Mouse (Mus musculus): Measurements from ENCODE around the gene Palld. TPM values are rescaled to one million over a fixed set of nuclear protein-coding genes. Genes with fewer than 3 reads are reported as not detected.

The Palld gene
- polyA plus RNA-seq, 1 experiment from 2014 or later = 123 TPM

- Histone ChIP-seq H3K27ac (no peak overlapping the region), H3K9ac (no peak overlapping the region), H3K4me1 (no peaks in the 10 kb centered on the region; the same call in 1 of the 2 replicates), H3K4me2 (no peak overlapping the region), H3K27me3 (no peaks in the 10 kb centered on the region), H3K9me3 (no peaks in the 10 kb centered on the region), H3K36me3 (0 out of 2 replicates have a peak, but pooled peaks cover 8% of the 10 kb centered on the region), H3K4me3 (no peak overlapping the region)
- 38% methylated on average over 3 of the region's 3 CpGs for WGBS
- ATAC-seq (ENCODE audit: insufficient number of reproducible peaks, low FRiP score, low TSS enrichment, low read depth) = no peak
Observed at GRCm38 (mm10) chr8:61500914-61501313, 401.6 kb downstream of the Palld start.

DNA sequence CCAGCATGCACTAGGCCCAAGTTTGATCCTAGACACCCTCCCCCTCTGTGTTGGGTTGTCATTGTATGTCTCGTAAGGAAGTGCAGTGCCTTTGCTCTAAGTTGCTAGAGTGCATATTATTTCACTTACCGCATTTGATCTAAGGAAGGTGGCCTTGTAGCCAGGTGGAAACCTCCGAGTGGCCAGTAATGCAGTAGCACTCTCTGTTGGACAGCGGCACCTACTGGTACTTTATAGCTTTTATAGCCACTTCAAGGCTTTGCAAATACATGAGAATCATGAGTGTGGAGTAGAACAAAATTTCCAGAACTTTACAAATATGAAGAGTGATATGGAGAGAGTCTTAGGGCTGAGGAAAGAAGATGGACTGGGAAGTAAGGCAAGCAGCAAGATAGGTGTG, 403.5 kb downstream of the Palld start:
- Histone ChIP-seq H3K4me1 (no peaks in the 10 kb centered on the region; the same call in 1 of the 2 replicates), H3K4me3 (no peak overlapping the region), H3K9me3 (no peaks in the 10 kb centered on the region), H3K27ac (no peak overlapping the region), H3K27me3 (no peaks in the 10 kb centered on the region), H3K36me3 (peaks cover 16% of the 10 kb centered on the region; the same call in 1 of the 2 replicates), H3K9ac (no peak overlapping the region), H3K4me2 (no peak overlapping the region)
- ATAC-seq (ENCODE audit: insufficient number of reproducible peaks, low FRiP score, low TSS enrichment, low read depth) = no peak
- 61% methylated on average over 4 of the region's 4 CpGs for WGBS

GRCm38 (mm10) chr8:61497110-61497509, 405.4 kb downstream of the Palld start:
- H3K4me1 ChIP-seq = no peaks in the 10 kb centered on the region; the same call in 1 of the 2 replicates
- H3K9me3 ChIP-seq = no peaks in the 10 kb centered on the region
- 83% methylated on average over 4 of the region's 4 CpGs for WGBS
- no peak overlapping the region for H3K9ac ChIP-seq
- H3K27ac ChIP-seq = no peak overlapping the region
- no peaks in the 10 kb centered on the region for H3K27me3 ChIP-seq
- no peak overlapping the region for H3K4me3 ChIP-seq
- no peak for ATAC-seq (ENCODE audit: insufficient number of reproducible peaks, low FRiP score, low TSS enrichment, low read depth)
- H3K4me2 ChIP-seq = no peak overlapping the region
- peaks cover 15% of the 10 kb centered on the region; the same call in 1 of the 2 replicates for H3K36me3 ChIP-seq

- Histone ChIP-seq H3K36me3 (peaks cover 8% of the 10 kb centered on the region; the same call in 1 of the 2 replicates), H3K4me2 (peak overlapping the region; percentile 70), H3K27ac (no peak overlapping the region), H3K9ac (no peak overlapping the region), H3K9me3 (no peaks in the 10 kb centered on the region), H3K4me1 (peaks cover 3% of the 10 kb centered on the region; the same call in 1 of the 2 replicates), H3K4me3 (peak overlapping the region; percentile 81; the same call in 1 of the 2 replicates), H3K27me3 (no peaks in the 10 kb centered on the region)
- WGBS = 92% methylated on average over 8 of the region's 8 CpGs
- ATAC-seq (ENCODE audit: insufficient number of reproducible peaks, low FRiP score, low TSS enrichment, low read depth) = no peak
Observed at GRCm38 (mm10) chr8:61488631-61489030, 413.9 kb downstream of the Palld start.

GRCm38 (mm10) chr8:61487597-61488156, 414.8 kb downstream of the Palld start, which contains the start of gene Cbr4:
Cbr4 (plus strand) TSS chr8:61487734.
- no peaks in the 10 kb centered on the region for H3K27me3 ChIP-seq
- under 1% methylated on average over 29 of the region's 29 CpGs for WGBS

DNA sequence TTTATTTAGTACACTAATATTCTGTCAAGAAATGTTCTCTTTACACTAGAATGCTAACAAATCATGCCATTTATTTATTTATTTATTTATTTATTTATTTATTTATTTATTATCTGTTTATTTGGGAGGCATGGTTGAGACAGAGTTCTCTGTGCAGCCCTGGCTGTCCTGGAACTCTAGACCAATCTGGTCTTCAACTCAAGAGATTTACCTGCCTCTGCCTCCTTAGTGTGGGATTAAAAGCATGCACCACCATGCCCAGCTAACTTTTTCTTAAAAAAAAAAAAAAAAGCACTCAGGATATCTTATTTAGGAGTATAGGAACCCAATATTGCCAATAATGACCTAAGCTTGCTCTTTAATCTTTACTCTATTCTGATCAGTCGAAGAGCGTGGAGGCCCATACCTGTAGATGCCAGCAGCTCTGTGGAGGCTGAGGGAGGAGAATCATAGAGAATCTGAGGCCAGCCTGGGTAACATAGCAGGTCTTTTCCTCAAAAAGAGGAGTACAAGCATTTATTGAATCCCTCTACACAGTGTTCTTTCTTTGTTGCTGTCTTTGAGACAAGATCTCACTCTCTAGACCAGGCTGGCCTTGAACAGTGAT, 415.5 kb downstream of the Palld start:
- Histone ChIP-seq H3K27me3 (no peaks in the 10 kb centered on the region), H3K27ac (no peak overlapping the region; the same call in 1 of the 2 replicates), H3K4me2 (no peak overlapping the region), H3K4me3 (peak overlapping the region; percentile 81), H3K9me3 (no peaks in the 10 kb centered on the region), H3K36me3 (peaks cover 2% of the 10 kb centered on the region; the same call in 1 of the 2 replicates), H3K4me1 (peaks cover 3% of the 10 kb centered on the region; the same call in 1 of the 2 replicates), H3K9ac (no peak overlapping the region)
- 0 out of 2 replicates have a peak, but pooled peaks have one; percentile 30 for ATAC-seq (ENCODE audit: insufficient number of reproducible peaks, low FRiP score, low TSS enrichment, low read depth)
- 94% methylated on average over 2 of the region's 2 CpGs for WGBS

More at GRCm38 (mm10) chr8:61487597-61488156, 414.8 kb downstream of the Palld start, which contains the start of gene Cbr4:
- peaks cover 3% of the 10 kb centered on the region; the same call in 1 of the 2 replicates for H3K36me3 ChIP-seq
- H3K4me2 ChIP-seq = peak within 1 kb of the TSS; percentile 70
- peak; percentile 88 for ATAC-seq (ENCODE audit: insufficient number of reproducible peaks, low FRiP score, low TSS enrichment, low read depth)
- H3K4me3 ChIP-seq = peak within 1 kb of the TSS; percentile 81
- peak within 1 kb of the TSS; percentile 96 for H3K27ac ChIP-seq
- H3K9ac ChIP-seq = peak within 1 kb of the TSS; percentile 81
- peaks cover 3% of the 10 kb centered on the region; the same call in 1 of the 2 replicates for H3K4me1 ChIP-seq
- no peaks in the 10 kb centered on the region for H3K9me3 ChIP-seq

GRCm38 (mm10) chr8:61480260-61480967, 422.1 kb downstream of the Palld start:
- no peak for ATAC-seq (ENCODE audit: insufficient number of reproducible peaks, low FRiP score, low TSS enrichment, low read depth)
- Histone ChIP-seq H3K9ac (no peak overlapping the region), H3K4me2 (no peak overlapping the region), H3K27me3 (no peaks in the 10 kb centered on the region), H3K4me3 (no peak overlapping the region), H3K9me3 (no peaks in the 10 kb centered on the region), H3K27ac (no peak overlapping the region), H3K4me1 (no peaks in the 10 kb centered on the region; the same call in 1 of the 2 replicates), H3K36me3 (no peaks in the 10 kb centered on the region)
- WGBS = 83% methylated on average over 14 of the region's 14 CpGs

GRCm38 (mm10) chr8:61479506-61480214, 422.8 kb downstream of the Palld start:
- H3K9ac ChIP-seq = no peak overlapping the region
- ATAC-seq (ENCODE audit: insufficient number of reproducible peaks, low FRiP score, low TSS enrichment, low read depth) = peak; percentile 35; the same call in 1 of the 2 replicates
- WGBS = 45% methylated on average over 11 of the region's 11 CpGs

DNA sequence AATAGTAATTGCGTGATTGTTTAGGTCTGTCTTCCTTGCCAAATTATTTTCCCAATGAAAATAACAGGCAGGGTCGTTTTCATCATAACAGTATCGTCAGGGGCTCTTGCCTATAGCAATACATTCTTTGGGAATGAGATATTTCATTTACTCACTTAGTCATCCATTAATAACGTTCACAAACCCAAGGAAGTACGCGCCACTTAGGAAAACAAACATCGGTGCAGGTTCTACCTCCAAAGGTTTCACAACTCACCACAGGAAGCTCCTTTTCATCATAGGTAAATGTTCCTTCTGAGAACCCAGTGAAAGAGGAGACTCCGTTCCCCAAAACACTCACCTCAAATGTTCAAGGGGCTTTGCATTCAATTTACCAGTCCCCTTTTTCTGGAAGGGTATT, 423.7 kb downstream of the Palld start:
- no peak overlapping the region for H3K27ac ChIP-seq
- no peak for ATAC-seq (ENCODE audit: insufficient number of reproducible peaks, low FRiP score, low TSS enrichment, low read depth)

More at GRCm38 (mm10) chr8:61479506-61480214, 422.8 kb downstream of the Palld start:
- H3K36me3 ChIP-seq = no peaks in the 10 kb centered on the region
- H3K27me3 ChIP-seq = no peaks in the 10 kb centered on the region
- no peaks in the 10 kb centered on the region; the same call in 1 of the 2 replicates for H3K4me1 ChIP-seq
- H3K9me3 ChIP-seq = no peaks in the 10 kb centered on the region
- no peak overlapping the region for H3K4me2 ChIP-seq
- no peak overlapping the region for H3K27ac ChIP-seq
- no peak overlapping the region for H3K4me3 ChIP-seq

DNA sequence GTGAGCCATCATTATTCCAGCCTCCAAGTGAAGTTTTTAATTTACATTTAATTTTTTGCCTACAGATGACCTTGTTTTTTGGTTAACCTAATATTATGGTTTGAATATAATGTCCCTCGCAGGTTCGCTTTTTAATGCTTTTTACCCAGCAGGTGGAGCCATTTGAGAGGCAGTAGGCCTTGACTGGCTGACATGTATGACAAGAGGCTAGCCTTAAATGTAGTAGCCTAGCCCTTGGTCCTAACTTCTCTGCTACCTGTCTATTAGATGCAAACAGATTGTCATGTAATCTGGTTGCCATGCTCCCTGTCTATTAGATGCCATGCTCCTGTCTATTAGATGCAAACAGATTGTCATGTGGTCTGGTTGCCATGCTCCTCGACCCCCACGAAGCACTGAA, 424.3 kb downstream of the Palld start:
- Histone ChIP-seq H3K4me1 (no peaks in the 10 kb centered on the region; the same call in 1 of the 2 replicates), H3K9me3 (no peaks in the 10 kb centered on the region), H3K4me2 (no peak overlapping the region), H3K4me3 (no peak overlapping the region), H3K27me3 (no peaks in the 10 kb centered on the region), H3K9ac (no peak overlapping the region), H3K27ac (no peak overlapping the region), H3K36me3 (no peaks in the 10 kb centered on the region)
- WGBS = 90% methylated on average over 4 of the region's 4 CpGs
- ATAC-seq (ENCODE audit: insufficient number of reproducible peaks, low FRiP score, low TSS enrichment, low read depth) = no peak

More for the DNA sequence above, 423.7 kb downstream of the Palld start:
- Histone ChIP-seq H3K27me3 (no peaks in the 10 kb centered on the region), H3K4me1 (no peaks in the 10 kb centered on the region; the same call in 1 of the 2 replicates), H3K9ac (no peak overlapping the region), H3K4me3 (no peak overlapping the region), H3K4me2 (no peak overlapping the region), H3K9me3 (no peaks in the 10 kb centered on the region), H3K36me3 (no peaks in the 10 kb centered on the region)
- 62% methylated on average over 8 of the region's 8 CpGs for WGBS

- Histone ChIP-seq H3K9me3 (no peaks in the 10 kb centered on the region), H3K4me3 (no peak overlapping the region), H3K4me1 (no peaks in the 10 kb centered on the region; the same call in 1 of the 2 replicates), H3K27me3 (no peaks in the 10 kb centered on the region), H3K27ac (no peak overlapping the region), H3K36me3 (no peaks in the 10 kb centered on the region), H3K4me2 (no peak overlapping the region), H3K9ac (no peak overlapping the region)
- WGBS = 88% methylated on average over 9 of the region's 9 CpGs
- no peak for ATAC-seq (ENCODE audit: insufficient number of reproducible peaks, low FRiP score, low TSS enrichment, low read depth)
Observed at GRCm38 (mm10) chr8:61476160-61476559, 426.3 kb downstream of the Palld start.

Measured in limb, embryonic 15.5 days (tissue).